Mouse (Mus musculus) embryo, embryonic 11.5 days (tissue): ENCODE results near the gene Eif2b2.

Source experiments
- DNase-seq: peaks from one replicate; pipeline ENCODE4 v3.0.0-alpha.2; 2012; ENCODE audit warnings: low read depth, low spot score

The Eif2b2 gene

GRCm38 (mm10) chr12:85193923-85194622 is 25.2 kb upstream of the Eif2b2 start:
- no peak for DNase-seq

GRCm38 (mm10) chr12:85194623-85195018 is 24.7 kb upstream of the Eif2b2 start:
- DNase-seq: no peak

GRCm38 (mm10) chr12:85195086-85195485 is 24.2 kb upstream of the Eif2b2 start:
- no peak for DNase-seq

GRCm38 (mm10) chr12:85196191-85196590 is 23.1 kb upstream of the Eif2b2 start:
- DNase-seq: no peak

- no peak for DNase-seq
Measured at GRCm38 (mm10) chr12:85197371-85197770, 21.9 kb upstream of the Eif2b2 start.

- DNase-seq: no peak
Measured at GRCm38 (mm10) chr12:85197936-85198335, 21.3 kb upstream of the Eif2b2 start.

GRCm38 (mm10) chr12:85199954-85200353 is 19.3 kb upstream of the Eif2b2 start:
- no peak for DNase-seq

- no peak for DNase-seq
Measured at GRCm38 (mm10) chr12:85200929-85201829, 18.1 kb upstream of the Eif2b2 start.

- no peak for DNase-seq
Measured at GRCm38 (mm10) chr12:85201830-85202147, 17.5 kb upstream of the Eif2b2 start.

- DNase-seq: no peak
Measured at GRCm38 (mm10) chr12:85202191-85202590, 17.1 kb upstream of the Eif2b2 start.

- DNase-seq: no peak
Measured at GRCm38 (mm10) chr12:85203699-85204098, 15.6 kb upstream of the Eif2b2 start.

- DNase-seq: no peak
Measured at GRCm38 (mm10) chr12:85204105-85204504, 15.2 kb upstream of the Eif2b2 start.

- no peak for DNase-seq
Measured at GRCm38 (mm10) chr12:85205425-85205824, 13.9 kb upstream of the Eif2b2 start.

- no peak for DNase-seq
Measured at GRCm38 (mm10) chr12:85208687-85209199, 10.5 kb upstream of the Eif2b2 start.

- DNase-seq: no peak
Measured at GRCm38 (mm10) chr12:85215031-85215430, 4.2 kb upstream of the Eif2b2 start.

GRCm38 (mm10) chr12:85217733-85218310 is 1.5 kb upstream of the Eif2b2 start:
- DNase-seq: no peak

- no peak for DNase-seq
Measured at GRCm38 (mm10) chr12:85219905-85220290, 617 bp downstream of the Eif2b2 start.

GRCm38 (mm10) chr12:85227227-85227626 is 7.9 kb downstream of the Eif2b2 start:
- no peak for DNase-seq

- DNase-seq: no peak
Measured at GRCm38 (mm10) chr12:85227876-85228599, 8.8 kb downstream of the Eif2b2 start.

GRCm38 (mm10) chr12:85233376-85234358 is 14.4 kb downstream of the Eif2b2 start:
- DNase-seq: no peak

GRCm38 (mm10) chr12:85237553-85237952 is 18.3 kb downstream of the Eif2b2 start:
- no peak for DNase-seq
